Mouse (Mus musculus) heart, embryonic 14.5 days (tissue): ENCODE data around the gene Plpp2. TPM values are rescaled to one million over a fixed set of nuclear protein-coding genes. Genes with fewer than 3 reads are reported as not detected.

Experiments
- ATAC-seq: fragments of 200-750 bp; cut with Nextera tagmentation; 2 replicates; pipeline ENCODE4 v1.8.0; 2017; ENCODE audit warnings: low read depth, moderate TSS enrichment; ENCODE audit not compliant: insufficient number of reproducible peaks, insufficient read depth, low FRiP score
- H3K27ac ChIP-seq, 2 experiments: fragments of 200-500 bp in 1 of 2; fragments of 300-500 bp in 1 of 2; sonication (generic) in 1 of 2; replicated peaks in 1 of 2; 2 replicates each; pipeline ENCODE4 v1.5.1; 2012 to 2014; ENCODE audit warnings: low read depth in 2 of 2, low read length in 2 of 2, control low read depth in 1 of 2, mild to moderate bottlenecking in 1 of 2, mixed read lengths in 1 of 2; ENCODE audit not compliant: control insufficient read depth in 1 of 2, insufficient read depth in 1 of 2
- H3K27me3 ChIP-seq: fragments of 300-500 bp; sonication (generic); 2 replicates; pipeline ENCODE4 v1.6.1; 2014; ENCODE audit warnings: mild to moderate bottlenecking, low read length, control low read depth; ENCODE audit not compliant: control insufficient read depth, insufficient read depth
- H3K36me3 ChIP-seq: fragments of 300-500 bp; sonication (generic); 2 replicates; pipeline ENCODE4 v1.6.1; 2014; ENCODE audit warnings: mild to moderate bottlenecking, control low read depth, low read length, mixed read lengths; ENCODE audit not compliant: control insufficient read depth, insufficient read depth
- H3K4me1 ChIP-seq, 2 experiments: fragments of 200-500 bp in 1 of 2; fragments of 300-500 bp in 1 of 2; sonication (generic) in 1 of 2; 2 replicates each; pipeline ENCODE4 v1.6.1; 2012 to 2014; ENCODE audit warnings: low read length in 2 of 2, control low read depth in 1 of 2, mixed read lengths in 1 of 2; ENCODE audit not compliant: control insufficient read depth in 2 of 2, insufficient read depth in 2 of 2
- H3K4me2 ChIP-seq: fragments of 300-500 bp; sonication (generic); 2 replicates; pipeline ENCODE4 v1.6.1; 2014; ENCODE audit warnings: mild to moderate bottlenecking, low read length
- H3K4me3 ChIP-seq, 2 experiments: fragments of 200-500 bp in 1 of 2; fragments of 300-500 bp in 1 of 2; sonication (generic) in 1 of 2; 2 replicates each; pipeline ENCODE4 v1.5.1; 2012 to 2014; ENCODE audit warnings: low read length in 2 of 2, mild to moderate bottlenecking in 2 of 2, control low read depth in 1 of 2, low read depth in 1 of 2, moderate library complexity in 1 of 2; ENCODE audit not compliant: control insufficient read depth in 1 of 2, insufficient read depth in 1 of 2
- H3K9ac ChIP-seq: fragments of 300-500 bp; sonication (generic); 2 replicates; pipeline ENCODE4 v1.6.1; 2014; ENCODE audit warnings: mild to moderate bottlenecking, low read length
- H3K9me3 ChIP-seq: fragments of 300-500 bp; sonication (generic); 2 replicates; pipeline ENCODE4 v1.6.1; 2016; ENCODE audit warnings: low read length, control low read depth; ENCODE audit not compliant: control insufficient read depth
- WGBS: fragments of 180-500 bp; shearing (Covaris S2); extraction: QIAGEN DNeasy Blood & Tissue Kit; methylation state at CpG from one replicate; pipeline ENCODE4 v1.1.7; 2014; 5-methylcytosine and 5-hydroxymethylcytosine counted together
- polyA plus RNA-seq: library from polyadenylated mRNA; unstranded; fragments of >200 nt; fragmentation: Nextera tagmentation; extraction: Ambion mirVana; gene quantifications from 2 replicates; pipeline ENCODE4 v1.2.1, GENCODE M21; 2014

Plpp2 gene
- polyA plus RNA-seq, result 10.3 TPM in 2 replicates

- Histone ChIP-seq H3K9ac (peak within 1 kb of the TSS; percentile 67), H3K27me3 (no peaks in the 10 kb centered on the region), H3K4me3 (peak within 1 kb of the TSS; percentile 47 to 54), H3K4me2 (peak within 1 kb of the TSS; percentile 96), H3K27ac (no peak within 1 kb of the TSS), H3K9me3 (no peaks in the 10 kb centered on the region), H3K4me1 (peaks cover 2 to 8% of the 10 kb centered on the region in 2 experiments), H3K36me3 (no peaks in the 10 kb centered on the region; the same call in 1 of the 2 replicates)
- WGBS, result under 1% methylated on average over 48 of the region's 52 CpGs
- peak; percentile 65 for ATAC-seq
These were observed at the start of gene Plpp2 for GRCm38 (mm10) chr10:79533126-79533911. Plpp2 (minus strand) TSS chr10:79533796.

- no peak for ATAC-seq
- Histone ChIP-seq H3K27me3 (no peaks in the 10 kb centered on the region; the same call in 1 of the 2 replicates), H3K4me1 (no peaks in the 10 kb centered on the region), H3K9ac (no peak overlapping the region), H3K4me3 (no peak overlapping the region), H3K9me3 (0 out of 2 replicates have a peak, but pooled peaks cover 3% of the 10 kb centered on the region), H3K27ac (no peak overlapping the region), H3K36me3 (no peaks in the 10 kb centered on the region), H3K4me2 (no peak overlapping the region)
- WGBS, result 82% methylated on average over 8 of the region's 8 CpGs
These were observed 47.9 kb upstream of the Plpp2 start for GRCm38 (mm10) chr10:79581501-79581900.

- ATAC-seq, result no peak
These were observed 47.2 kb upstream of the Plpp2 start for GRCm38 (mm10) chr10:79580811-79581210.

GRCm38 (mm10) chr10:79580356-79580755 lies 46.8 kb upstream of the Plpp2 start:
- Histone ChIP-seq H3K36me3 (no peaks in the 10 kb centered on the region), H3K4me3 (no peak overlapping the region), H3K27ac (no peak overlapping the region), H3K4me2 (no peak overlapping the region), H3K27me3 (no peaks in the 10 kb centered on the region; the same call in 1 of the 2 replicates), H3K4me1 (no peaks in the 10 kb centered on the region), H3K9ac (no peak overlapping the region), H3K9me3 (0 out of 2 replicates have a peak, but pooled peaks cover 3% of the 10 kb centered on the region)
- ATAC-seq, result no peak
- 69% methylated on average over 7 of the region's 7 CpGs for WGBS

More at GRCm38 (mm10) chr10:79580811-79581210, 47.2 kb upstream of the Plpp2 start:
- Histone ChIP-seq H3K36me3 (no peaks in the 10 kb centered on the region), H3K27ac (no peak overlapping the region), H3K4me3 (no peak overlapping the region), H3K4me2 (no peak overlapping the region), H3K9ac (no peak overlapping the region), H3K9me3 (0 out of 2 replicates have a peak, but pooled peaks cover 3% of the 10 kb centered on the region), H3K4me1 (no peaks in the 10 kb centered on the region), H3K27me3 (no peaks in the 10 kb centered on the region; the same call in 1 of the 2 replicates)
- 48% methylated on average over 6 of the region's 6 CpGs for WGBS

- H3K36me3 ChIP-seq, result no peaks in the 10 kb centered on the region
- H3K4me3 ChIP-seq, result no peak overlapping the region
- H3K4me1 ChIP-seq, result no peaks in the 10 kb centered on the region
- WGBS, result 72% methylated on average over 12 of the region's 12 CpGs
- H3K27ac ChIP-seq, result no peak overlapping the region
- ATAC-seq, result no peak
- H3K9me3 ChIP-seq, result 0 out of 2 replicates have a peak, but pooled peaks cover 3% of the 10 kb centered on the region
- H3K9ac ChIP-seq, result no peak overlapping the region
- no peaks in the 10 kb centered on the region; the same call in 1 of the 2 replicates for H3K27me3 ChIP-seq
- no peak overlapping the region for H3K4me2 ChIP-seq
These were observed 46.2 kb upstream of the Plpp2 start for GRCm38 (mm10) chr10:79579781-79580180.

GRCm38 (mm10) chr10:79578891-79579290 lies 45.3 kb upstream of the Plpp2 start:
- 68% methylated on average over 7 of the region's 7 CpGs for WGBS

GRCm38 (mm10) chr10:79578276-79578675 lies 44.7 kb upstream of the Plpp2 start:
- Histone ChIP-seq H3K4me2 (no peak overlapping the region), H3K27ac (no peak overlapping the region), H3K4me3 (no peak overlapping the region), H3K36me3 (no peaks in the 10 kb centered on the region), H3K9me3 (0 out of 2 replicates have a peak, but pooled peaks cover 3% of the 10 kb centered on the region), H3K9ac (no peak overlapping the region), H3K27me3 (no peaks in the 10 kb centered on the region; the same call in 1 of the 2 replicates), H3K4me1 (no peaks in the 10 kb centered on the region)
- ATAC-seq, result no peak
- WGBS, result 70% methylated on average over 9 of the region's 9 CpGs

More at GRCm38 (mm10) chr10:79578891-79579290, 45.3 kb upstream of the Plpp2 start:
- Histone ChIP-seq H3K27me3 (no peaks in the 10 kb centered on the region; the same call in 1 of the 2 replicates), H3K9me3 (0 out of 2 replicates have a peak, but pooled peaks cover 3% of the 10 kb centered on the region), H3K4me1 (no peaks in the 10 kb centered on the region), H3K4me2 (no peak overlapping the region), H3K9ac (no peak overlapping the region), H3K36me3 (no peaks in the 10 kb centered on the region), H3K4me3 (no peak overlapping the region), H3K27ac (no peak overlapping the region)
- ATAC-seq, result no peak
